ENCODE assay signal across 25 mouse cellular contexts in the genomic region with DNA sequence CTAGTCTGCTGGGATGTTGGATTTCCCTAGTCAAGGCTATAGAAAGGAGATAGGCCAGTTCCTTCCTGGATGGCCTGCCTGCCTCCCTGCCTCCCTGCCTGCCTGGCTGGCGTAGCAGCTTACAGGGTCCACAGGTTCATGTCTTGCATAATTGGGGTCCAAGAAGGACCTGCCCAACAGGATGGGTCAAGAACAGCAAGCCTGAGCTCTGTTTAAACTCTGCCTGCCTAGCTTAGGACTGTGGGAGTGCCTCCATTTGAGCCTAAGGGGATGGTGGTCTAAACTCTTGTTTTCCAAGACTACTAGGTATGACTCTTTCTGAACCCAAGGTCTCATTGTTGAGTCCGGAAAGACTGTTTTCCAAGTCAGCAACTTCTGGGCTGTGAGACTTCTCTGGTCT. TPM values are rescaled to one million over a fixed set of nuclear protein-coding genes. Genes with fewer than 3 reads are reported as not detected.
DNase-seq lines count a peak whose midpoint lies in the region; ATAC-seq and TF ChIP-seq lines count a peak whose summit lies in the region.
"Had no signal": no experiment of that assay in that cellular context is flagged by ENCODE, and none has a peak within 500 bp of the region (broad histone marks: within the 10 kb centered on the region; RNA-seq: fewer than 3 reads in every experiment).

No protein-coding gene starts in this region.

- no peak overlapping the region for H3K27ac ChIP-seq in heart, embryonic 12.5 days (ENCODE audit: poor library complexity, severe bottlenecking)
- no peak overlapping the region for H3K27ac ChIP-seq in liver, adult 2 months (replicated peaks; ENCODE audit: insufficient read depth, low read depth, low read length)
- H3K27ac ChIP-seq in liver, postnatal 0 days (ENCODE audit: low read depth), result no peak overlapping the region
- H3K27ac ChIP-seq: embryonic facial prominence, embryonic 13.5 days; forebrain, embryonic 15.5 days; hindbrain, embryonic 15.5 days; limb, embryonic 12.5 days; liver, embryonic 13.5 days; midbrain, embryonic 10.5 days had no signal

- 0 out of 2 replicates have a peak overlapping the region, but pooled peaks have one; percentile 9 for H3K4me2 ChIP-seq in heart, embryonic 12.5 days
- no peak overlapping the region for H3K4me2 ChIP-seq in liver, postnatal 0 days (ENCODE audit: low read depth, low read length)
- H3K4me2 ChIP-seq in myocyte (ENCODE audit: low read depth), result peak overlapping the region; percentile 79
- H3K4me2 ChIP-seq: forebrain, embryonic 15.5 days; hindbrain, embryonic 15.5 days; limb, embryonic 12.5 days; liver, embryonic 13.5 days; lung, embryonic 14.5 days had no signal

- no peaks in the 10 kb centered on the region for H3K27me3 ChIP-seq in heart, embryonic 12.5 days (replicated peaks)
- H3K27me3 ChIP-seq in liver, adult 2 months (ENCODE audit: control insufficient read depth, insufficient read depth, low read length), result no peaks in the 10 kb centered on the region
- H3K27me3 ChIP-seq in liver, postnatal 0 days (ENCODE audit: insufficient read depth, low read length), result no peaks in the 10 kb centered on the region
- H3K27me3 ChIP-seq in myocyte (ENCODE audit: control insufficient read depth, insufficient read depth, insufficient read length), result no peaks in the 10 kb centered on the region
- H3K27me3 ChIP-seq: embryonic facial prominence, embryonic 13.5 days; Patski had no signal

- TF ChIP-seq POLR2A in liver, adult 2 months (IDR thresholded peaks at IDR 0.05; ENCODE audit: extremely low read depth, insufficient read depth, low read length), result no peak
- TF ChIP-seq POLR2A in myocyte (IDR thresholded peaks at IDR 0.05; ENCODE audit: insufficient read length, low read depth), result no peak

- 0 out of 2 replicates have a peak overlapping the region, but pooled peaks have one; percentile 5 for H3K9ac ChIP-seq in heart, embryonic 12.5 days
- H3K9ac ChIP-seq in liver, adult 2 months (ENCODE audit: low read depth, low read length), result 0 out of 2 replicates have a peak overlapping the region, but pooled peaks have one; percentile 14
- no peak overlapping the region for H3K9ac ChIP-seq in liver, postnatal 0 days (replicated peaks)
- H3K9ac ChIP-seq: embryonic facial prominence, embryonic 13.5 days; forebrain, embryonic 15.5 days; hindbrain, embryonic 15.5 days; limb, embryonic 12.5 days; liver, embryonic 13.5 days; lung, embryonic 14.5 days had no signal

- no peak overlapping the region for H3K4me3 ChIP-seq in heart, embryonic 12.5 days
- H3K4me3 ChIP-seq in liver, adult 2 months (ENCODE audit: insufficient read depth, low read depth, low read length), result no peak overlapping the region
- H3K4me3 ChIP-seq in liver, postnatal 0 days (ENCODE audit: low read depth, low read length), result no peak overlapping the region
- H3K4me3 ChIP-seq in myocyte, result no peak overlapping the region
- H3K4me3 ChIP-seq: embryonic facial prominence, embryonic 13.5 days; forebrain, embryonic 15.5 days; hindbrain, embryonic 15.5 days; limb, embryonic 12.5 days; liver, embryonic 13.5 days; midbrain, embryonic 10.5 days had no signal

- DNase-seq in heart, postnatal 4 days, result no peak
- no peak for DNase-seq in liver, adult 2 months (ENCODE audit: extremely low read depth, low read depth, low spot score)
- no peak for DNase-seq in liver, postnatal 0 days
- no peak for DNase-seq in thymus, adult 18-20 months
- no peak for DNase-seq in cerebellum, adult 8-10 months
- DNase-seq: B cell, adult 2 months; cerebellum, adult 11-12 months; cerebellum, postnatal 14 days; gastrocnemius, postnatal 10 days; heart, adult 18-20 months; kidney, adult 11 months; kidney, postnatal 10 days; liver, embryonic 13.5 days; lung, embryonic 14.5 days; lung, postnatal 36 days; thymus, postnatal 14 days had no signal

- H3K9me3 ChIP-seq in heart, embryonic 12.5 days (replicated peaks), result no peaks in the 10 kb centered on the region
- H3K9me3 ChIP-seq in liver, postnatal 0 days (ENCODE audit: low read length), result no peaks in the 10 kb centered on the region
- H3K9me3 ChIP-seq: embryonic facial prominence, embryonic 13.5 days; forebrain, embryonic 15.5 days; G1E; hindbrain, embryonic 15.5 days; limb, embryonic 12.5 days; liver, embryonic 13.5 days; midbrain, embryonic 10.5 days had no signal

- peaks cover 6% of the 10 kb centered on the region for H3K36me3 ChIP-seq in heart, embryonic 12.5 days
- peaks cover 2% of the 10 kb centered on the region; the same call in 1 of the 2 replicates for H3K36me3 ChIP-seq in liver, adult 2 months (ENCODE audit: control insufficient read depth, insufficient read depth, low read length)
- H3K36me3 ChIP-seq in liver, postnatal 0 days (replicated peaks; ENCODE audit: insufficient read depth, low read length), result peaks cover 22% of the 10 kb centered on the region
- peaks cover 51% of the 10 kb centered on the region for H3K36me3 ChIP-seq in myocyte (ENCODE audit: control insufficient read depth, insufficient read depth)
- H3K36me3 ChIP-seq: forebrain, embryonic 15.5 days; hindbrain, embryonic 15.5 days; limb, embryonic 12.5 days; liver, embryonic 13.5 days; midbrain, embryonic 10.5 days had no signal

- H3K79me2 ChIP-seq in liver, adult 2 months (ENCODE audit: control insufficient read depth, insufficient read depth, low read length), result peaks cover 30% of the 10 kb centered on the region
- H3K79me2 ChIP-seq in myocyte (ENCODE audit: control insufficient read depth, insufficient read depth), result peaks cover 91% of the 10 kb centered on the region

- peaks cover 64% of the 10 kb centered on the region for H3K4me1 ChIP-seq in heart, embryonic 12.5 days (replicated peaks)
- peaks cover 18% of the 10 kb centered on the region for H3K4me1 ChIP-seq in liver, adult 2 months (ENCODE audit: control insufficient read depth, insufficient read depth, low read length)
- H3K4me1 ChIP-seq in liver, postnatal 0 days (ENCODE audit: insufficient read depth), result peaks cover 8% of the 10 kb centered on the region; the same call in 1 of the 2 replicates

- WGBS in heart, embryonic 12.5 days, result 81% methylated on average over 2 of the region's 2 CpGs
- 69% methylated on average over 2 of the region's 2 CpGs for WGBS in liver, adult 2 months
- WGBS in liver, postnatal 0 days (ENCODE audit: insufficient replicate concordance), result 62% methylated on average over 2 of the region's 2 CpGs

- H3ac ChIP-seq in myocyte (ENCODE audit: control insufficient read depth, insufficient read length), result no peak overlapping the region

- no peak for ATAC-seq in heart, embryonic 12.5 days (ENCODE audit: insufficient number of reproducible peaks, low FRiP score)
- ATAC-seq in liver, postnatal 0 days, result no peak
- ATAC-seq: forebrain, embryonic 15.5 days; Patski had no signal

- TF ChIP-seq CTCF in liver, adult 2 months (IDR thresholded peaks at IDR 0.05; ENCODE audit: low read depth, low read length), result no peak
- TF ChIP-seq CTCF in liver, postnatal 0 days (IDR thresholded peaks at IDR 0.05; ENCODE audit: low read depth), result no peak

- no peak for TF ChIP-seq EP300 in liver, postnatal 0 days (IDR thresholded peaks at IDR 0.05; ENCODE audit: low read depth)

TF ChIP-seq in myocyte, 11 proteins besides CTCF, POLR2A, EP300 and RAD21:
- TF ChIP-seq TCF12 (IDR thresholded peaks at IDR 0.05; ENCODE audit: insufficient read depth, poor library complexity, severe bottlenecking), result no peak
- TF ChIP-seq SRF (IDR thresholded peaks at IDR 0.05; ENCODE audit: control insufficient read depth, insufficient read length, low read depth), result no peak
- no peak for TF ChIP-seq E2F4 (IDR thresholded peaks at IDR 0.05; ENCODE audit: insufficient read depth)

RNA-seq across cellular contexts. Expression of a gene that starts 6.3 kb away (rescaled TPM):
- polyA plus RNA-seq in heart, embryonic 12.5 days (2016; fragmentation: Nextera tagmentation; extraction: Ambion mirVana), result 3.3 and 3.8 TPM in 2 replicates
- 10 to 100 TPM; 25.0 to 26.8 TPM for total RNA-seq in heart, postnatal 4 days (2021)
- total RNA-seq in liver, adult 2 months (2014; rRNA removed), result 2.1 and 4.2 TPM in 2 replicates
- polyA plus RNA-seq in liver, adult 2 months (2012; rRNA removed), result 2.6 and 4.4 TPM in 2 replicates
- polyA plus RNA-seq in liver, postnatal 0 days (2015; fragmentation: Nextera tagmentation; extraction: Ambion mirVana), result 0.92 and 0.95 TPM in 2 replicates
- polyA plus RNA-seq in myocyte (2012; fragmentation: generic; extraction: Trizol), result 30.9 TPM
